In genomic region chr7:30533941-30534632, GRCm38 (mm10) we compare ENCODE assay signal across 9 mouse cellular contexts. TPM values are rescaled to one million over a fixed set of nuclear protein-coding genes. Genes with fewer than 3 reads are reported as not detected.
DNase-seq lines count a peak whose midpoint lies in the region; ATAC-seq and TF ChIP-seq lines count a peak whose summit lies in the region.
"Had no signal": no experiment of that assay in that cellular context is flagged by ENCODE, and none has a peak within 500 bp of the region (broad histone marks: within the 10 kb centered on the region; RNA-seq: fewer than 3 reads in every experiment).

No protein-coding gene starts in this region.

- peak overlapping the region; percentile 81 for H3K4me2 ChIP-seq in embryonic facial prominence, embryonic 12.5 days (replicated peaks)
- peak overlapping the region; percentile 86 for H3K4me2 ChIP-seq in neural tube, embryonic 14.5 days (ENCODE audit: low read depth, low read length)

- peaks cover 22% of the 10 kb centered on the region for H3K27me3 ChIP-seq in heart, embryonic 10.5 days (ENCODE audit: insufficient read depth, poor library complexity, severe bottlenecking)
- peaks cover 61% of the 10 kb centered on the region for H3K27me3 ChIP-seq in E14TG2a.4 (ENCODE audit: insufficient read depth, low read length)
- no peaks in the 10 kb centered on the region; the same call in 1 of the 2 replicates for H3K27me3 ChIP-seq in embryonic facial prominence, embryonic 12.5 days
- peaks cover 11% of the 10 kb centered on the region for H3K27me3 ChIP-seq in limb, embryonic 10.5 days (ENCODE audit: low read depth, poor library complexity, severe bottlenecking)
- H3K27me3 ChIP-seq in neural tube, embryonic 14.5 days (ENCODE audit: control insufficient read depth, insufficient read depth, low read length) = no peaks in the 10 kb centered on the region
- H3K27me3 ChIP-seq: Patski had no signal

- peak overlapping the region; percentile 78 for H3K9ac ChIP-seq in embryonic facial prominence, embryonic 12.5 days
- H3K9ac ChIP-seq in neural tube, embryonic 14.5 days (replicated peaks; ENCODE audit: low read depth, low read length) = peak overlapping the region; percentile 95

- intact Hi-C loops in heart, postnatal 10 days (cut with DNase I) = no loop called here

- H3K9me3 ChIP-seq in heart, embryonic 10.5 days = no peaks in the 10 kb centered on the region
- H3K9me3 ChIP-seq in E14TG2a.4 (ENCODE audit: low read length) = peaks cover 14% of the 10 kb centered on the region
- H3K9me3 ChIP-seq in embryonic facial prominence, embryonic 12.5 days = no peaks in the 10 kb centered on the region
- no peaks in the 10 kb centered on the region for H3K9me3 ChIP-seq in limb, embryonic 10.5 days (replicated peaks)
- no peaks in the 10 kb centered on the region for H3K9me3 ChIP-seq in neural tube, embryonic 14.5 days (ENCODE audit: control insufficient read depth, low read length)

- H3K4me3 ChIP-seq in heart, embryonic 10.5 days = peak overlapping the region; percentile 76
- peak overlapping the region; percentile 85 for H3K4me3 ChIP-seq in E14TG2a.4 (replicated peaks; ENCODE audit: low read length)
- peak overlapping the region; percentile 70 for H3K4me3 ChIP-seq in embryonic facial prominence, embryonic 12.5 days
- H3K4me3 ChIP-seq in limb, embryonic 10.5 days = peak overlapping the region; percentile 71
- H3K4me3 ChIP-seq in neural tube, embryonic 14.5 days (ENCODE audit: low read depth, low read length) = peak overlapping the region; percentile 92

- WGBS in heart, embryonic 10.5 days = 10% methylated on average over 20 of the region's 26 CpGs
- WGBS in embryonic facial prominence, embryonic 12.5 days = 7% methylated on average over 24 of the region's 26 CpGs
- WGBS in limb, embryonic 10.5 days = 10% methylated on average over 26 of the region's 26 CpGs
- 3% methylated on average over 23 of the region's 26 CpGs for WGBS in neural tube, embryonic 14.5 days

- peak overlapping the region; percentile 90 for H3K27ac ChIP-seq in heart, embryonic 10.5 days
- H3K27ac ChIP-seq in embryonic facial prominence, embryonic 12.5 days = peak overlapping the region; percentile 80
- H3K27ac ChIP-seq in limb, embryonic 10.5 days = peak overlapping the region; percentile 90
- H3K27ac ChIP-seq in neural tube, embryonic 14.5 days (ENCODE audit: low read depth, low read length) = peak overlapping the region; percentile 90

- no peak for TF ChIP-seq CTCF in E14TG2a.4 (conservative IDR thresholded peaks at IDR 0.05; ENCODE audit: low read length)

- peaks cover 33% of the 10 kb centered on the region for H3K36me3 ChIP-seq in heart, embryonic 10.5 days
- H3K36me3 ChIP-seq in E14TG2a.4 (ENCODE audit: insufficient read depth, low read length) = peaks cover 20% of the 10 kb centered on the region
- peaks cover 43% of the 10 kb centered on the region for H3K36me3 ChIP-seq in embryonic facial prominence, embryonic 12.5 days
- H3K36me3 ChIP-seq in limb, embryonic 10.5 days = peaks cover 52% of the 10 kb centered on the region
- peaks cover 35% of the 10 kb centered on the region for H3K36me3 ChIP-seq in neural tube, embryonic 14.5 days (ENCODE audit: control insufficient read depth, insufficient read depth, low read length)

- peaks cover 24% of the 10 kb centered on the region for H3K4me1 ChIP-seq in heart, embryonic 10.5 days
- H3K4me1 ChIP-seq in E14TG2a.4 (replicated peaks; ENCODE audit: low read depth, low read length) = peaks cover 25% of the 10 kb centered on the region
- peaks cover 34% of the 10 kb centered on the region for H3K4me1 ChIP-seq in embryonic facial prominence, embryonic 12.5 days
- peaks cover 26% of the 10 kb centered on the region for H3K4me1 ChIP-seq in limb, embryonic 10.5 days
- H3K4me1 ChIP-seq in neural tube, embryonic 14.5 days (ENCODE audit: control insufficient read depth, insufficient read depth, low read length) = peaks cover 34% of the 10 kb centered on the region

- no peak for DNase-seq in heart, embryonic 10.5 days (ENCODE audit: low spot score)
- no peak for DNase-seq in heart, postnatal 10 days
- no peak for DNase-seq in limb, embryonic 10.5 days (ENCODE audit: low spot score)
- DNase-seq in ovary, postnatal 36 days (ENCODE audit: low spot score) = no peak
- no peak for DNase-seq in urinary bladder, postnatal 14 days (ENCODE audit: low spot score)

- peak; percentile 24 for ATAC-seq in embryonic facial prominence, embryonic 12.5 days (ENCODE audit: insufficient number of reproducible peaks, insufficient read depth, low FRiP score, low TSS enrichment)
- ATAC-seq in neural tube, embryonic 14.5 days (ENCODE audit: low read depth) = peak; percentile 55

RNA-seq across cellular contexts. Expression of gene Arhgap33, which starts 0.8 kb away (rescaled TPM):
- 8.5 and 9.0 TPM in 2 replicates for polyA plus RNA-seq in heart, embryonic 10.5 days (2016; fragmentation: Nextera tagmentation; extraction: Ambion mirVana)
- total RNA-seq in heart, postnatal 10 days (2021) = 1 to 10 TPM; 3.7 to 3.9 TPM
- 20.0 and 26.5 TPM in 2 replicates for polyA plus RNA-seq in embryonic facial prominence, embryonic 12.5 days (2016; fragmentation: Nextera tagmentation; extraction: Ambion mirVana)
- polyA plus RNA-seq in limb, embryonic 10.5 days (2016; fragmentation: Nextera tagmentation; extraction: Ambion mirVana) = 14.0 and 17.1 TPM in 2 replicates
- 110 and 111 TPM in 2 replicates for polyA plus RNA-seq in neural tube, embryonic 14.5 days (2014; fragmentation: Nextera tagmentation; extraction: Ambion mirVana)

RNA-seq across cellular contexts. Expression of gene Hspb6, which starts 17.9 kb away (rescaled TPM):
- 4.2 and 8.3 TPM in 2 replicates for polyA plus RNA-seq in heart, embryonic 10.5 days (2016; fragmentation: Nextera tagmentation; extraction: Ambion mirVana)
- total RNA-seq in heart, postnatal 10 days (2021) = 100 to 1,000 TPM; 391 to 393 TPM
- polyA plus RNA-seq in embryonic facial prominence, embryonic 12.5 days (2016; fragmentation: Nextera tagmentation; extraction: Ambion mirVana) = 8.5 and 9.2 TPM in 2 replicates
- polyA plus RNA-seq in limb, embryonic 10.5 days (2016; fragmentation: Nextera tagmentation; extraction: Ambion mirVana) = 4.7 and 7.0 TPM in 2 replicates
- 7.0 and 8.4 TPM in 2 replicates for polyA plus RNA-seq in neural tube, embryonic 14.5 days (2014; fragmentation: Nextera tagmentation; extraction: Ambion mirVana)

RNA-seq across cellular contexts. Expression of gene Proser3, which starts 18.0 kb away (rescaled TPM):
- 8.8 and 13.0 TPM in 2 replicates for polyA plus RNA-seq in heart, embryonic 10.5 days (2016; fragmentation: Nextera tagmentation; extraction: Ambion mirVana)
- 1 to 10 TPM; 2.7 to 4.8 TPM for total RNA-seq in heart, postnatal 10 days (2021)
- polyA plus RNA-seq in embryonic facial prominence, embryonic 12.5 days (2016; fragmentation: Nextera tagmentation; extraction: Ambion mirVana) = 15.6 and 16.0 TPM in 2 replicates
- polyA plus RNA-seq in limb, embryonic 10.5 days (2016; fragmentation: Nextera tagmentation; extraction: Ambion mirVana) = 17.8 and 21.6 TPM in 2 replicates
- 9.3 and 11.1 TPM in 2 replicates for polyA plus RNA-seq in neural tube, embryonic 14.5 days (2014; fragmentation: Nextera tagmentation; extraction: Ambion mirVana)

RNA-seq across cellular contexts. Expression of gene Lin37, which starts 25.6 kb away (rescaled TPM):
- 31.5 and 35.6 TPM in 2 replicates for polyA plus RNA-seq in heart, embryonic 10.5 days (2016; fragmentation: Nextera tagmentation; extraction: Ambion mirVana)
- total RNA-seq in heart, postnatal 10 days (2021) = 10 to 100 TPM; 15.0 to 23.6 TPM
- 44.7 and 49.1 TPM in 2 replicates for polyA plus RNA-seq in embryonic facial prominence, embryonic 12.5 days (2016; fragmentation: Nextera tagmentation; extraction: Ambion mirVana)
- polyA plus RNA-seq in limb, embryonic 10.5 days (2016; fragmentation: Nextera tagmentation; extraction: Ambion mirVana) = 42.5 and 45.6 TPM in 2 replicates
- 55.4 and 57.4 TPM in 2 replicates for polyA plus RNA-seq in neural tube, embryonic 14.5 days (2014; fragmentation: Nextera tagmentation; extraction: Ambion mirVana)

RNA-seq across cellular contexts. Expression of gene U2af1l4, which starts 29.0 kb away (rescaled TPM):
- polyA plus RNA-seq in heart, embryonic 10.5 days (2016; fragmentation: Nextera tagmentation; extraction: Ambion mirVana) = 87.8 and 90.4 TPM in 2 replicates
- 10 to 100 TPM; 67.4 to 78.2 TPM for total RNA-seq in heart, postnatal 10 days (2021)
- polyA plus RNA-seq in embryonic facial prominence, embryonic 12.5 days (2016; fragmentation: Nextera tagmentation; extraction: Ambion mirVana) = 94.1 TPM in 2 replicates
- 92.5 and 100 TPM in 2 replicates for polyA plus RNA-seq in limb, embryonic 10.5 days (2016; fragmentation: Nextera tagmentation; extraction: Ambion mirVana)
- 99.4 and 99.6 TPM in 2 replicates for polyA plus RNA-seq in neural tube, embryonic 14.5 days (2014; fragmentation: Nextera tagmentation; extraction: Ambion mirVana)
